Mouse (Mus musculus): ENCODE results near the gene Cryaa.

GRCm38 (mm10) chr17:31646199-31647002 lies 31.2 kb upstream of the Cryaa start:
- no peak for TF ChIP-seq MAZ (IDR thresholded peaks at IDR 0.05; ENCODE audit: low read depth, low read length)
- no peak for TF ChIP-seq MAX (IDR thresholded peaks at IDR 0.05; ENCODE audit: low read length)
- TF ChIP-seq CTCF (IDR thresholded peaks at IDR 0.05 in 2 of 3, conservative IDR thresholded peaks at IDR 0.05 in 1 of 3; ENCODE audit: control insufficient read depth in 1 of 3, insufficient read depth in 1 of 3, low read depth in 2 of 3, low read length in 3 of 3, poor library complexity in 1 of 3, severe bottlenecking in 1 of 3): no peak
- no peak for TF ChIP-seq HCFC1 (IDR thresholded peaks at IDR 0.05; ENCODE audit: low read depth, low read length)
- peak; percentile 32; the same call in 1 of the 2 replicates for TF ChIP-seq USF1 (IDR thresholded peaks at IDR 0.05; ENCODE audit: low read depth, low read length)
- no peak for TF ChIP-seq RCOR1 (IDR thresholded peaks at IDR 0.05; ENCODE audit: low read depth, low read length)
- peak; percentile 22 to 44; a peak in 2 of 4 replicates for TF ChIP-seq POLR2A (IDR thresholded peaks at IDR 0.05; ENCODE audit: control insufficient read depth in 1 of 2, insufficient read depth in 1 of 2, low read depth in 1 of 2, low read length in 2 of 2, poor library complexity in 1 of 2)
- no peak for TF ChIP-seq ELF1 (IDR thresholded peaks at IDR 0.05; ENCODE audit: low read depth, low read length)
- no peak for TF ChIP-seq ETS1 (IDR thresholded peaks at IDR 0.05; ENCODE audit: low read depth, low read length)
- no peak for TF ChIP-seq NRF1 (IDR thresholded peaks at IDR 0.05; ENCODE audit: insufficient read depth, low read depth, low read length, poor library complexity, severe bottlenecking)
